Mouse (Mus musculus) kidney, adult 2 months (tissue): ENCODE results near the gene Kirrel3. TPM values are rescaled to one million over a fixed set of nuclear protein-coding genes. Genes with fewer than 3 reads are reported as not detected.

Experiments used
- DNase-seq: peaks from one replicate; pipeline ENCODE4 v3.0.0; 2021
- H3K27ac ChIP-seq: fragments of 200-500 bp; 2 replicates; pipeline ENCODE4 v1.5.1; 2012; ENCODE audit warnings: low read depth, low read length, control low read depth, inconsistent platforms; ENCODE audit not compliant: insufficient read depth
- H3K27me3 ChIP-seq: fragments of 200-500 bp; replicated peaks from 2 replicates; pipeline ENCODE4 v1.6.1; 2012; ENCODE audit warnings: mild to moderate bottlenecking, moderate library complexity, low read length, inconsistent platforms; ENCODE audit not compliant: control insufficient read depth, insufficient read depth
- H3K36me3 ChIP-seq: fragments of 200-500 bp; 2 replicates; pipeline ENCODE4 v1.6.1; 2012; ENCODE audit warnings: mild to moderate bottlenecking, moderate library complexity, low read length, inconsistent platforms; ENCODE audit not compliant: control insufficient read depth, insufficient read depth
- H3K4me1 ChIP-seq: fragments of 200-500 bp; 2 replicates; pipeline ENCODE4 v1.6.1; 2011; ENCODE audit warnings: low read length; ENCODE audit not compliant: control insufficient read depth, insufficient read depth
- H3K4me3 ChIP-seq: fragments of 200-500 bp; 2 replicates; pipeline ENCODE4 v1.5.1; 2011; ENCODE audit warnings: mild to moderate bottlenecking, low read depth, low read length, control low read depth; ENCODE audit not compliant: insufficient read depth
- CTCF ChIP-seq: fragments of 200-500 bp; conservative IDR thresholded peaks from 2 replicates; pipeline ENCODE4 v1.5.1; 2011; ENCODE audit warnings: low read depth, mild to moderate bottlenecking, control low read depth, low read length, moderate library complexity, mixed read lengths; ENCODE audit not compliant: insufficient read depth, insufficient read length
- POLR2A ChIP-seq: fragments of 200-500 bp; IDR thresholded peaks from one replicate; pipeline ENCODE4 v1.6.1; 2011; ENCODE audit warnings: low read depth, low read length, control low read depth
- WGBS: fragments of 180-500 bp; shearing (Covaris S2); methylation state at CpG from one replicate; pipeline ENCODE4 v1.1.7; 2018; 5-methylcytosine and 5-hydroxymethylcytosine counted together
- polyA plus RNA-seq: library from polyadenylated mRNA; depleted of rRNA; stranded (reverse); fragments of >200 nt; gene quantifications from 2 replicates; pipeline ENCODE4 v1.2.3, GENCODE M21; 2012

Kirrel3 gene
- polyA plus RNA-seq, 1 experiment = 0.47 TPM

DNA sequence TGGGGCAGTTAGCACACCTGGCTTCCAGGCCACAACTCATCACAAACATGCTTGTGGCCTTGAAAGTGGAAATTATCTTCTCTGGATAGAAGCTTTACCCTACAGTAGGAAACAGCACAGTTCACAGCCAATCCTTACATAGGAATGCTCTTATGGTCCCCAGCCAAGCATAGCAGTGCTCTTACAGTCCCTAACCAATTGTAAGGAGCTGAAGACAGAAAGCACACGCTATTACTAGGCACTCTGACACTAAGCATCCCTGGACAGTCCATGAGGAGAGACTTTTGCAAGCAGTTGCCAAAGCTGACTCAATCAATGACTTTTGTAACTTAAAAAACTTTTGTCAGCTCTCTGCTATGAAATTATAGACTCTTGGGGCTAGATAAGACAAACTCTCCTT, 181.5 kb downstream of the Kirrel3 start:
- Histone ChIP-seq H3K36me3 (no peaks in the 10 kb centered on the region), H3K4me3 (no peak overlapping the region), H3K27me3 (no peaks in the 10 kb centered on the region), H3K27ac (no peak overlapping the region), H3K4me1 (no peaks in the 10 kb centered on the region)
- DNase-seq = no peak
- 68% methylated on average over 1 of the region's 1 CpGs for WGBS
- TF ChIP-seq CTCF = no peak
- no peak for TF ChIP-seq POLR2A

DNA sequence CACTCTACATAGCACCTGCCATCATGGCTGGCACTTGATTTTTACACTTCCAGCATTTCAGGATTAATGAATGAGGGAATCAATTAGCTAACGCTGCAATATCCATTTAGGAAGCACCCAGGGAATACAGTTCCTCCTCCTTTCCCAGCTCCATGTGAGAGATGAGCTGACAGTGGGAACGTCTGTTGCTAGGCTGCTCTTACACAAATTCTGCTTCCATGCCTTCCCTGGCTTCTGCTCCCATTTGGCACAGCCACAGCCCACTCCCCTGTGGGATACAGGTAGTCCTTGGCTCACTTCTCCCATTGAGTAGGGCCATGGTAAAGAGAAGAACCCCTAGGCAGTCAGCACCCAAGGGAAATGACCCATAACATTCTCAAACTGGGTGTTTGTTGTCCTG, 185.2 kb downstream of the Kirrel3 start:
- H3K27me3 ChIP-seq = no peaks in the 10 kb centered on the region
- H3K4me1 ChIP-seq = no peaks in the 10 kb centered on the region
- no peak overlapping the region for H3K27ac ChIP-seq
- TF ChIP-seq CTCF (no peak), POLR2A (no peak)
- DNase-seq = no peak
- WGBS = 71% methylated on average over 2 of the region's 2 CpGs
- H3K36me3 ChIP-seq = no peaks in the 10 kb centered on the region
- H3K4me3 ChIP-seq = no peak overlapping the region

- TF ChIP-seq POLR2A (no peak), CTCF (no peak)
- Histone ChIP-seq H3K27me3 (no peaks in the 10 kb centered on the region), H3K4me1 (no peaks in the 10 kb centered on the region), H3K4me3 (no peak overlapping the region), H3K27ac (no peak overlapping the region), H3K36me3 (no peaks in the 10 kb centered on the region)
- DNase-seq = no peak
- WGBS = 78% methylated on average over 6 of the region's 6 CpGs
Measured at GRCm38 (mm10) chr9:34686798-34687197, 201.1 kb downstream of the Kirrel3 start.

DNA sequence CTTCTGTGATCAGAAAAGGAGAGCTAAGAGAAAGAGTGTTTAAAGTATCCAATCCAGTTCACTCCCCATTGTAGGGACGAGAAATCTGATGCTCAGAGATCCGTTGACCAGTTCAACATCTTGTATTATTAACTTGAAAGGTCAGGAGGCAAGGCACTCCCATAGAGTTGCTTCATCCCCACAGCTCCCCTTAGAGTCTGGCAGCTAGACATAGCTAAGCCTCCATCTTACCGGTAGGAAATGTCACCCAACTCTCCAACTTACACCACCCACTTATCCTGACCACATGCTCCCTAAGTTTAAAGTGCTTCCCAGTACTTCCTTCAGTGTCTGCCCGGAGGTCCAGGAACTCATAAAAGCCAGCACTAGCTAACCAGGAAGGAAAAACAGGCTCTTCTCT, 202.7 kb downstream of the Kirrel3 start:
- DNase-seq = no peak
- H3K36me3 ChIP-seq = no peaks in the 10 kb centered on the region
- 22% methylated on average over 4 of the region's 4 CpGs for WGBS
- H3K27me3 ChIP-seq = no peaks in the 10 kb centered on the region
- no peak overlapping the region for H3K27ac ChIP-seq
- H3K4me3 ChIP-seq = no peak overlapping the region
- TF ChIP-seq POLR2A (no peak), CTCF (no peak)
- no peaks in the 10 kb centered on the region for H3K4me1 ChIP-seq

- H3K4me1 ChIP-seq = no peaks in the 10 kb centered on the region
- H3K27ac ChIP-seq = no peak overlapping the region
- no peaks in the 10 kb centered on the region for H3K27me3 ChIP-seq
- TF ChIP-seq POLR2A (no peak), CTCF (no peak)
- no peak overlapping the region for H3K4me3 ChIP-seq
- WGBS = 31% methylated on average over 3 of the region's 3 CpGs
- no peaks in the 10 kb centered on the region for H3K36me3 ChIP-seq
- no peak for DNase-seq
Measured at GRCm38 (mm10) chr9:34689375-34689774, 203.7 kb downstream of the Kirrel3 start.

DNA sequence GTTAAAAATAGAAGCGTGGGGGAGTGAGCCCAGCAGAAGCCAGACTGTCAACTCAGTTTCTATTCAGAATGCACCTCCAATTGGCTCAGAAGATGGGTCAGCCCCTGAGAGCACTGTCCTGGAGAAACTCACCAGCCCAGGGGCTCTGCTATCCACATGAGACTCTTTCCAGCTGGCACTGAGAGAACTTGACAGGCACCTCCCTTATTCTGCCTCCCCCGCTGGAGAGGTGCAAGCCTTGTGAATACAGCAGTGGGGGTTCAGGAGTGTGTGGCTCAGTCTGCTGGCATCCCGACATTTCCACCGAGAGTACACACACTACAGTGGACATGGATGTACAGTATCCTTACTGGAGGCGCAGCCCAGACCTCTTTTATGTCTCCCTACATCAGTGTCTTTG, 210.0 kb downstream of the Kirrel3 start:
- TF ChIP-seq CTCF (no peak), POLR2A (no peak)
- WGBS = 58% methylated on average over 5 of the region's 5 CpGs

DNA sequence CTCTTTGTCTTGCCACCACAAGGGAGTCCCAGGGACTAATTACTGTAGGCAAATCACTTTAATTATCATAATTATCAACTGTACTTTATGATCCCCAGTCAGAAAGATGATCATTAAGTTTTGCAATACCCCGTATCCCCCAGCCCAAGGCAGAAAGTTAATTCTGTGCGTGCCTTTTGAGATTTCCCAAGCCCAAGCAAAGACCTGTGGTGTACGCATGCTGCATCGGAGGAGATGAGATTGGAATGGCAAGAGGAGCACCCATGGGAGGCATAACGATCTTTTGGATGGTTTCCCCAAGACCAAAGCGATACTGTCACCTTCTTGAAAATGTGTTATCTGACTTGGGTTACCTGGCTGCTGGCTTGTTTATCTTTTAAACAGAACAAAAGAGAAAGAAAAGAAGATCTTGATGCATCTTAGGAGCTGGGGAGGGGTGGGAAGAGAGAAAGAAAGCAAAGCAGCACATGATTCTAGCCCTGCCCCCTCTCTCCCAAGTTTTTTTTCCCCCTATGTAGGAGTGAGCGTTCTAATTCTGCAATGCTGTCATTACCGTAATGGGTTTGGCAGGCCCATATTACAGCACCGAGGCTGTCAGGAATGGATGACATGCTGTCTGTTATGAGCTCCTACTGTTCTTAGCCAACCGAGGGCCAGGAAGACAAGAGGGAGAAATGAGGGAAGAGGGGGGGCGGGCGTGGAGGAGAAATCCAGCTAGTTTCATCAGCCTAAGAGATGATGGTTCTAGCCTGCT, 218.0 kb downstream of the Kirrel3 start:
- WGBS = 71% methylated on average over 12 of the region's 12 CpGs
- no peak for TF ChIP-seq POLR2A
- TF ChIP-seq CTCF = no peak
- Histone ChIP-seq H3K27ac (no peak overlapping the region), H3K4me3 (no peak overlapping the region), H3K4me1 (no peaks in the 10 kb centered on the region), H3K27me3 (no peaks in the 10 kb centered on the region), H3K36me3 (no peaks in the 10 kb centered on the region)
- no peak for DNase-seq

More for the DNA sequence above, 210.0 kb downstream of the Kirrel3 start:
- no peaks in the 10 kb centered on the region for H3K4me1 ChIP-seq
- no peak for DNase-seq
- no peaks in the 10 kb centered on the region for H3K27me3 ChIP-seq
- H3K27ac ChIP-seq = no peak overlapping the region
- H3K36me3 ChIP-seq = no peaks in the 10 kb centered on the region
- no peak overlapping the region for H3K4me3 ChIP-seq
